ENCODE assay signal across 7 mouse cellular contexts in the genomic region with DNA sequence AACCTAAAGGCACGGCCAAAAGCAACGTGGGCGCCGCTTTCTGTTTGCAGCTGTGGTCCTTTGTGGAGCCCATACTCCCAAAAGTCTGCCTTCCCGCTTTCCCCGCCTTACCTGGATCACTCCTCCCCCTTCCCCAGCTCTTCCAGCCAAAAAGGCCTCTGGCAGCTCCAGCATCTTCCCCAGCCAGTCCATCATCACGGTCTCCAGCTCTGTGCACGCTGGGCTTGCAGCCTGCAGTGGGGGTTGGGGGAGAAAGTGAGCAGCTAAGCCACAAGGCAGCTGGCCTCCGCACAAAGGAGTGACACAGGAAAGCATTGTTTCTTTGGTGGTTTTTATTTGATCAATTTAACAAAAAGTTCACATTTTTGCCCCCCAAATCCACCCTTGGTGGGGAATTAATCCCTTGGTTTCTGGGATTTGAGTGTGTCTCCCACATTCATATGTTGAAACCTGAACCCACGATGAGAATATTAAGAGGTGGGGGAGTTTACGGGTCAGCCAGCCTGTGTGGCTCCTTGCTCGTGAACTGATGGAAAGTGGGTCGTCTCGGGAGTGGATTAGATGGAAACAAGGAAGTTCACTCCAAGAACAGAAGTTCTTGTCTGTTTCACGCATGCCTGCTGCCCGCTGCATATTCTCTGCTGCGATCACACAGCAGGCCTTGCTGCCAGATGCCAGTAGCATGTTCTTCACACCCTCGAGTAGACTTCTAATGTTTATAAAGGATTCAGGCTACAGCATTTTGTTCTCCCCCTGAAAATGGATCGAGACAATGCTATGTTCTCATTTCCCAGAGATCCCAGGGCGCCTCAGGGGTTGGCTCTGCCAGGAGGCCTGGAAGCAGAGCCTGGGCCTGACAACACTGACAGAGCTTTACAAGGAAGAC. TPM values are rescaled to one million over a fixed set of nuclear protein-coding genes. Genes with fewer than 3 reads are reported as not detected.
DNase-seq lines count a peak whose midpoint lies in the region; ATAC-seq lines count a peak whose summit lies in the region.

No protein-coding gene starts in this region.

- no peaks in the 10 kb centered on the region for H3K36me3 ChIP-seq in forebrain, embryonic 16.5 days (ENCODE audit: control insufficient read depth, insufficient read depth)

- H3K4me2 ChIP-seq in forebrain, embryonic 16.5 days (ENCODE audit: low read length), result no peak overlapping the region

- peak; percentile 45; the same call in 1 of the 2 replicates for ATAC-seq in forebrain, embryonic 16.5 days

- peaks cover 8% of the 10 kb centered on the region for H3K4me1 ChIP-seq in forebrain, embryonic 16.5 days (replicated peaks; ENCODE audit: control insufficient read depth, insufficient read depth, low read length)

- no peaks in the 10 kb centered on the region for H3K9me3 ChIP-seq in forebrain, embryonic 16.5 days (ENCODE audit: control insufficient read depth, low read length)

- no peak overlapping the region for H3K27ac ChIP-seq in forebrain, embryonic 16.5 days (ENCODE audit: low read length)

- intact Hi-C loops in heart, postnatal 14 days (cut with DNase I), result no loop called here

- 36% methylated on average over 20 of the region's 20 CpGs for WGBS in forebrain, embryonic 16.5 days

- peak; percentile 69 for DNase-seq in retina, postnatal 1 day
- no peak for DNase-seq in retina, embryonic 14.5 days (ENCODE audit: low spot score)
- peak; percentile 73 to 75 for DNase-seq in heart, postnatal 14 days
- DNase-seq in lung, postnatal 10 days, result peak; percentile 79
- no peak for DNase-seq in spleen, adult 18-20 months
- DNase-seq in left cerebral cortex, adult 8-10 months (ENCODE audit: low spot score in 2 of 2), result no peak

- no peak overlapping the region for H3K4me3 ChIP-seq in forebrain, embryonic 16.5 days (replicated peaks; ENCODE audit: low read length)

- no peaks in the 10 kb centered on the region for H3K27me3 ChIP-seq in forebrain, embryonic 16.5 days (replicated peaks; ENCODE audit: control insufficient read depth, insufficient read depth, low read length)

- H3K9ac ChIP-seq in forebrain, embryonic 16.5 days (replicated peaks; ENCODE audit: low read depth, low read length), result no peak overlapping the region

RNA-seq across cellular contexts. Expression of a gene that starts 24.7 kb away (rescaled TPM):
- polyA plus RNA-seq in forebrain, embryonic 16.5 days (2015; fragmentation: Nextera tagmentation; extraction: Ambion mirVana), result 3.2 and 4.4 TPM in 2 replicates
- 1 to 10 TPM; 3.1 to 5.8 TPM for total RNA-seq in heart, postnatal 14 days (2021)
- total RNA-seq in left cerebral cortex, adult 8-10 months (2022), result 1 to 10 TPM; 6.6 to 8.9 (median 7.8) TPM

Comparison
In these comparisons a context has a peak if more than half of its experiments do, and no peak if none do; other contexts are left out.
1. DNase-seq: peak in retina, postnatal 1 day (single experiment), heart, postnatal 14 days (2 of 2) and lung, postnatal 10 days (single experiment); none in retina, embryonic 14.5 days (single experiment), spleen, adult 18-20 months (0 of 2) and left cerebral cortex, adult 8-10 months (0 of 2).